Comparison of ENCODE assay signal across 24 mouse cellular contexts in the genomic region with DNA sequence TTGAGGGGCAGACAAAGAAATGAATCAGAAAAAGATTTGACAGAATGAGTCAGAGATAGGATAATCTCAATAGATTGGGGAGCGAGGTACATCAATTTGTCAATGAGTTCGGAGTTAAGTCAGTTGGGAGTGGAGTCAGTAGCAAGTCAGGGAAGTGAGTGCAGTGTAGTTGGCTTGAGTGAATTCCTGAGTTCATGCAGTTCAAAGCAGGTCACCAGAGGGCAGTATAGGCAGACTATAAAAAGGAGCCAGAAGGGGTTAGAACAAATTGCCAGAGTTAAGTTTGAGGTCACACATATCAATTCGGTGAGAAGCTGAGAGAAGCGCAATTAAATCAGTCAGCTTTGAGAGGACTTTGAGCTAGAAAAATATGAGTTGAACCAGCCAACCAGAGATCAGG.
DNase-seq lines count a peak whose midpoint lies in the region; ATAC-seq and TF ChIP-seq lines count a peak whose summit lies in the region.
"Had no signal": no experiment of that assay in that cellular context is flagged by ENCODE, and none has a peak within 500 bp of the region (broad histone marks: within the 10 kb centered on the region; RNA-seq: fewer than 3 reads in every experiment).

No protein-coding gene starts in this region.

- H3K9ac ChIP-seq in intestine, postnatal 0 days (ENCODE audit: low read depth, low read length): no peak overlapping the region
- H3K9ac ChIP-seq in intestine, embryonic 16.5 days (ENCODE audit: low read depth, low read length): no peak overlapping the region
- H3K9ac ChIP-seq in MEL (ENCODE audit: control insufficient read depth, low read depth, low read length, poor library complexity, severe bottlenecking): no peak overlapping the region
- H3K9ac ChIP-seq in forebrain, embryonic 14.5 days (ENCODE audit: low read length): no peak overlapping the region
- H3K9ac ChIP-seq: embryonic facial prominence, embryonic 13.5 days; hindbrain, embryonic 14.5 days; intestine, embryonic 15.5 days had no signal

- no peak overlapping the region for H3K4me3 ChIP-seq in intestine, postnatal 0 days (ENCODE audit: low read depth, low read length)
- no peak overlapping the region for H3K4me3 ChIP-seq in intestine, embryonic 16.5 days (ENCODE audit: low read length)
- H3K4me3 ChIP-seq in MEL (ENCODE audit: control insufficient read depth in 1 of 2, insufficient read depth in 1 of 2, low read depth in 2 of 2, low read length in 2 of 2): no peak overlapping the region
- H3K4me3 ChIP-seq in forebrain, embryonic 14.5 days (ENCODE audit: low read depth, low read length): no peak overlapping the region
- H3K4me3 ChIP-seq: embryonic facial prominence, embryonic 13.5 days; intestine, embryonic 15.5 days; left cerebral cortex, adult 2 months had no signal

- H3K9me3 ChIP-seq in intestine, postnatal 0 days (ENCODE audit: control insufficient read depth): no peaks in the 10 kb centered on the region
- H3K9me3 ChIP-seq in intestine, embryonic 16.5 days (ENCODE audit: control insufficient read depth, low read length): no peaks in the 10 kb centered on the region
- no peaks in the 10 kb centered on the region for H3K9me3 ChIP-seq in MEL (replicated peaks; ENCODE audit: insufficient read depth, low read length)
- no peaks in the 10 kb centered on the region for H3K9me3 ChIP-seq in forebrain, embryonic 14.5 days (replicated peaks; ENCODE audit: control insufficient read depth, low read length)
- H3K9me3 ChIP-seq: embryonic facial prominence, embryonic 13.5 days; G1E; intestine, embryonic 15.5 days had no signal

- H3K36me3 ChIP-seq in intestine, postnatal 0 days (ENCODE audit: control insufficient read depth, insufficient read depth): no peaks in the 10 kb centered on the region
- H3K36me3 ChIP-seq in intestine, embryonic 16.5 days (ENCODE audit: control insufficient read depth, insufficient read depth, low read length): no peaks in the 10 kb centered on the region
- H3K36me3 ChIP-seq in MEL (ENCODE audit: control insufficient read depth in 1 of 2, insufficient read depth in 2 of 2, low read length in 2 of 2): no peaks in the 10 kb centered on the region
- no peaks in the 10 kb centered on the region for H3K36me3 ChIP-seq in forebrain, embryonic 14.5 days (ENCODE audit: control insufficient read depth, insufficient read depth, low read length)
- H3K36me3 ChIP-seq: embryonic facial prominence, embryonic 13.5 days; G1E; intestine, embryonic 15.5 days had no signal

- DNase-seq in 416B (ENCODE audit: low read depth): peak; percentile 17
- peak; percentile 3 for DNase-seq in MEL (ENCODE audit: low read depth, low spot score)
- peak; percentile 42 for DNase-seq in embryo, embryonic 10.5 days (ENCODE audit: low spot score)
- DNase-seq in forebrain, embryonic 14.5 days (ENCODE audit: low spot score): no peak
- DNase-seq in c-Kit-positive CD71-positive TER-119-positive erythroid progenitor cells, embryonic 14.5 days (ENCODE audit: low spot score): no peak
- DNase-seq in left cerebral cortex, adult 18-20 months (ENCODE audit: low spot score in 2 of 2): no peak
- DNase-seq: adrenal gland, postnatal 25 days; cerebellum, adult 18-20 months; cerebellum, postnatal 25 days; heart, postnatal 10 days; kidney, postnatal 10 days; left cerebral cortex, postnatal 4 days; lung, adult 18-20 months; lung, postnatal 36 days; right cerebral cortex, adult 18-20 months; thymus, postnatal 36 days had no signal

- ATAC-seq in intestine, postnatal 0 days: no peak
- no peak for ATAC-seq in intestine, embryonic 16.5 days
- no peak for ATAC-seq in forebrain, embryonic 14.5 days
- ATAC-seq: forebrain, embryonic 16.5 days; intestine, embryonic 15.5 days had no signal

- no peaks in the 10 kb centered on the region for H3K4me1 ChIP-seq in intestine, postnatal 0 days (replicated peaks; ENCODE audit: control insufficient read depth, insufficient read depth, low read length)
- H3K4me1 ChIP-seq in intestine, embryonic 16.5 days (ENCODE audit: control insufficient read depth, insufficient read depth, low read length): no peaks in the 10 kb centered on the region
- no peaks in the 10 kb centered on the region for H3K4me1 ChIP-seq in MEL (ENCODE audit: control insufficient read depth in 1 of 2, insufficient read depth in 2 of 2, low read length in 2 of 2)
- no peaks in the 10 kb centered on the region for H3K4me1 ChIP-seq in forebrain, embryonic 14.5 days (ENCODE audit: control insufficient read depth, insufficient read depth, low read length)
- H3K4me1 ChIP-seq: embryonic facial prominence, embryonic 13.5 days; intestine, embryonic 15.5 days had no signal

- H3K27me3 ChIP-seq in intestine, postnatal 0 days (replicated peaks; ENCODE audit: control insufficient read depth, insufficient read depth, low read length): no peaks in the 10 kb centered on the region
- H3K27me3 ChIP-seq in intestine, embryonic 16.5 days (replicated peaks; ENCODE audit: control insufficient read depth, insufficient read depth, low read length): no peaks in the 10 kb centered on the region
- H3K27me3 ChIP-seq in MEL (ENCODE audit: control insufficient read depth in 1 of 2, insufficient read depth in 2 of 2, low read length in 2 of 2): no peaks in the 10 kb centered on the region
- H3K27me3 ChIP-seq in forebrain, embryonic 14.5 days (replicated peaks; ENCODE audit: control insufficient read depth, insufficient read depth, low read length): no peaks in the 10 kb centered on the region
- H3K27me3 ChIP-seq: embryonic facial prominence, embryonic 13.5 days; intestine, embryonic 15.5 days had no signal

- WGBS in intestine, postnatal 0 days: 78% methylated on average over 4 of the region's 4 CpGs
- 74% methylated on average over 4 of the region's 4 CpGs for WGBS in intestine, embryonic 16.5 days
- WGBS in forebrain, embryonic 14.5 days: 83% methylated on average over 4 of the region's 4 CpGs

- 0 out of 2 replicates have a peak, but pooled peaks have one; percentile 8 for TF ChIP-seq CTCF in intestine, postnatal 0 days (IDR thresholded peaks at IDR 0.05; ENCODE audit: low read depth)
- TF ChIP-seq CTCF in MEL (IDR thresholded peaks at IDR 0.05 in 2 of 3, conservative IDR thresholded peaks at IDR 0.05 in 1 of 3; ENCODE audit: control insufficient read depth in 1 of 3, insufficient read depth in 1 of 3, low read depth in 2 of 3, low read length in 3 of 3, poor library complexity in 1 of 3, severe bottlenecking in 1 of 3): peak in 1 of 3 experiments; percentile 27; a peak in 2 of 6 replicates

- no peak for TF ChIP-seq EP300 in MEL (IDR thresholded peaks at IDR 0.05; ENCODE audit: low read depth in 1 of 2, low read length in 2 of 2)

- no peaks in the 10 kb centered on the region for H3K79me2 ChIP-seq in MEL (ENCODE audit: control insufficient read depth, insufficient read depth, low read length, poor library complexity)

- H3K4me2 ChIP-seq in intestine, postnatal 0 days (replicated peaks; ENCODE audit: low read depth): no peak overlapping the region
- H3K4me2 ChIP-seq in intestine, embryonic 16.5 days (ENCODE audit: low read depth, low read length): no peak overlapping the region
- no peak overlapping the region for H3K4me2 ChIP-seq in forebrain, embryonic 14.5 days (ENCODE audit: low read length)
- H3K4me2 ChIP-seq: embryonic facial prominence, embryonic 13.5 days; hindbrain, embryonic 14.5 days; intestine, embryonic 15.5 days had no signal

- TF ChIP-seq RAD21 in MEL (IDR thresholded peaks at IDR 0.05; ENCODE audit: low read depth, low read length): peak; percentile 9

- H3K27ac ChIP-seq in intestine, postnatal 0 days (ENCODE audit: low read depth, low read length): no peak overlapping the region
- H3K27ac ChIP-seq in intestine, embryonic 16.5 days (ENCODE audit: low read length): no peak overlapping the region
- H3K27ac ChIP-seq in MEL (ENCODE audit: control insufficient read depth, low read depth, low read length): no peak overlapping the region
- no peak overlapping the region for H3K27ac ChIP-seq in forebrain, embryonic 14.5 days (ENCODE audit: low read depth, low read length)
- H3K27ac ChIP-seq: embryonic facial prominence, embryonic 13.5 days; hindbrain, embryonic 14.5 days; intestine, embryonic 15.5 days; left cerebral cortex, adult 2 months had no signal

- no peak for TF ChIP-seq POLR2A in MEL (IDR thresholded peaks at IDR 0.05; ENCODE audit: control insufficient read depth in 1 of 2, insufficient read depth in 1 of 2, low read depth in 1 of 2, low read length in 2 of 2, poor library complexity in 1 of 2)

TF ChIP-seq in MEL, 35 proteins besides CTCF, POLR2A, EP300 and RAD21:
- TF ChIP-seq POLR2AphosphoS2 (IDR thresholded peaks at IDR 0.05; ENCODE audit: low read length) (no peak), E2F4 (IDR thresholded peaks at IDR 0.05; ENCODE audit: borderline replicate concordance, low read depth, low read length) (no peak), SMC3 (IDR thresholded peaks at IDR 0.05; ENCODE audit: low read depth, low read length) (peak; percentile 37), GABPA (IDR thresholded peaks at IDR 0.05; ENCODE audit: low read depth, low read length) (no peak)

Comparison
In these comparisons a context has a peak if more than half of its experiments do, and no peak if none do; other contexts are left out.
1. DNase-seq: peak in 416B (single experiment), MEL (single experiment) and embryo, embryonic 10.5 days (single experiment); none in forebrain, embryonic 14.5 days (single experiment), c-Kit-positive CD71-positive TER-119-positive erythroid progenitor cells, embryonic 14.5 days (single experiment) and left cerebral cortex, adult 18-20 months (0 of 2).